Mouse (Mus musculus) hematopoietic stem cell, adult 5-6 weeks (primary cell): Measurements from ENCODE around the gene Nagk. TPM values are rescaled to one million over a fixed set of nuclear protein-coding genes. Genes with fewer than 3 reads are reported as not detected.
"Not testable (repeated sequence)": the region's sequence is repeated elsewhere in the genome, so short reads cannot be mapped to it uniquely, and the experiment has no call there.

Experiments
- ATAC-seq, 2 experiments: fragments of 125-278 bp in 1 of 2; replicated peaks in 1 of 2; 2 replicates each; pipeline ENCODE4 v1.8.0; 2016 to 2017; ENCODE audit warnings: inconsistent platforms in 2 of 2, mild to moderate bottlenecking in 2 of 2, moderate number of reproducible peaks in 2 of 2, low read depth in 1 of 2, moderate TSS enrichment in 1 of 2; ENCODE audit not compliant: low FRiP score in 2 of 2, poor library complexity in 2 of 2, severe bottlenecking in 2 of 2, insufficient read depth in 1 of 2, low TSS enrichment in 1 of 2
- total RNA-seq: library from RNA; stranded (forward); fragments of 172-1452, 232-1000 nt; gene quantifications from 2 replicates; pipeline ENCODE4 v1.2.3, GENCODE M21; 2017

The Nagk gene
- total RNA-seq, 1 experiment from 2014 or later, result 9.1 TPM

DNA sequence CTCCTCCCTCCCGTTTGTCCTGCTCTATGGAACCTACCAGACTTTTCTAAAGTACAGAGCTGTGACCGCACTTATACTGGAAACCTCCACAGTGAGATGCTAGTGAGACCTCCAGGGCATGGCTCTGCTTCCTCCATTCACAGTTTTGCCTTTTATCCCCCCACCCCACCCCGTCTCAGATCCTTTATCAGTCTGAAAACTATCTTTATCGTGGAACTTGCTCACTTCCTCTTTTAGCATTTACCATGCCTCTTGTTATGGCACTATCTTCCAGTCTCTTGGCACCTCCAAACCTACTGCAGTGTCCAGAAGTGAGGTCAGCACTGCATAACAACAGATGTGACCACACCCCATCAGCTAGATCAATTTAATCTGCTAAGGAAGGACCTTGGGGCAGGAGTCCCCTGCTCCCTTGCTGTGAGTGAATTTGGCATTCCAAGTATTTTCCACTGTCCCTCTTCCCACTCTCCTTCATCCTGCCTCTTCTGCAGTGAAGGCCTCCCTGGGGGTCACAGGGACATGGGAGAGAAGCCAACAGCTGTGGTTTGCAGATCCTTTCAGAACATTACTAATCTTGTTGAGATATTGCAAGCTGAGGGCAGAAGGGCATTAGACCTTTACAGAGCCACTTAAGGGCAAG is 3.4 kb upstream of the Nagk start:
- ATAC-seq, result no peak

DNA sequence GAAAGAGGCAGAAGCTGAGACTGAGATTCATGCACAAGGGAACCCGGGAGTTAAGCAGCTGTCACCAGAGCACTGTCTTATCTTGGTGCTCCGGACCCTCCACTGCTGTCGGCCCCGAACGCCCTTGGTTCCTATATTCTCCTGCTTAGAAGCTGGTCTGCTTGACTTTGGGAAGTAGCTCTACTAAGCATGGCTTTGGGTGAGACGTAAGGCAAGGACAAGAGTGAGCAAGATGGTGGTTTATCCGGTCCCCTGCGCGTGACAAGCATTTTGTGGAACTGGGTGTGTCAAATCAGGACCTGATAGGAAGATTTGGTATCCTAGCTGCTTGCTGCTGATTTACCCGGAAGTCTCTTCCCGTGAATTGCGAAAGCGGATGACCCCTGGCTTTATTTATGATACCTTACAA is 714 bp downstream of the Nagk start:
- ATAC-seq, result no peak; a peak in 1 of 4 replicates

DNA sequence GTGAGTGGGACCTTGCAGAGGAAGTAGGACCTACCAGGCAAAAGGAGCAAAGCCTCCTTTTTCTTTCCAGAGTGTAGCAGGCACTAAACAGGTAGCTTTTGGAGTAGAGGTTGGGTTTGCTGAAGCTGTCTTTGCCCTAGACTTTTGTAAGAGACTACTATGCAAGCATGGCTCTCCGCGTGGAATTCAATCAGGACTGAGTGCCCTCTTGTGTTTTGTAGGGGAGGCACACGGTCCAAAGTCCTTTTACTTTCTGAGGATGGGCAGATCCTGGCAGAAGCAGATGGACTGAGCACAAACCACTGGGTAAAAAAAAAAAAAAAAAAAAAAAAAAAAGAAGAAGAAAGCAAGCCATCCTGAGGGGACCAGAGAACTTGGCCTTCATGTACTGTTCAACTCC is 1.9 kb downstream of the Nagk start:
- ATAC-seq, result no peak

DNA sequence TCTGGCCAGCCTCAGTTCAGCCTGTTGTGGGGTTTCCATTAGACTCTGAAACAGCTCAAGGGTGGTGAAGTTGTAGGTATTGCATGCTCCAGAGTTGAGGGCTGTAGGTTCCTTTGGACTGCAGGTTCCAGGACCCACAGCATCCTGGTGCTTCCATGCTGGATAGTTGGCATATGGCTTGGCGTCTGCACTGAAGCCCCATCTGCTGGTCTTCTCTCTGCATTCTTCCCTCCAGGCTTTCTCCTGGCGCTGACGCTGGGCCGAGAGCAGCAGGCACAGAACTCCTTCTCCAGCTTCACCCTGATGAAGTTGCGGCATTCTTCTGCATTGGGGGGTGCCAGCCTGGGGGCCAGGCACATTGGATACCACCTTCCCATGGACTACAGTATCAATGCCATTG is 7.3 kb downstream of the Nagk start:
- no peak for ATAC-seq

DNA sequence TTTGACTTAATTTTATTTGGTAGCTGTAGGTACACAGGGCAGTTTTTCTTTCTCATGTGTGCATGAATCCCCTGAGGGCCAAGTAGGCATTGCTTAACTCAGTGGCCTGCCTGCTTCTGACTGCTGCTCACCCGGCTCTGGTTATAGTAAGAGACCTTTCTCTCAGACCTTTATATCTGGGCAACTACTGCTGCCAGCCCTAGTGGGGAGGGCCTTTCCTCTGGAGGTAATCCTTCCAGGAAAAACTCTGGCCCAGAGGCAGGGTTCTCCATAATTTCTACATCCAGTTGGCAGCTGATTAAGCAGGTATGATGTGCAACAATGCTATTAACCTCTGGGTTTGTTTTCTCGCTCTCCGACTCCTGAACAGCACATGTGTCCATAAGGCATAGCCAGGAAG is 8.1 kb downstream of the Nagk start:
- no peak for ATAC-seq

DNA sequence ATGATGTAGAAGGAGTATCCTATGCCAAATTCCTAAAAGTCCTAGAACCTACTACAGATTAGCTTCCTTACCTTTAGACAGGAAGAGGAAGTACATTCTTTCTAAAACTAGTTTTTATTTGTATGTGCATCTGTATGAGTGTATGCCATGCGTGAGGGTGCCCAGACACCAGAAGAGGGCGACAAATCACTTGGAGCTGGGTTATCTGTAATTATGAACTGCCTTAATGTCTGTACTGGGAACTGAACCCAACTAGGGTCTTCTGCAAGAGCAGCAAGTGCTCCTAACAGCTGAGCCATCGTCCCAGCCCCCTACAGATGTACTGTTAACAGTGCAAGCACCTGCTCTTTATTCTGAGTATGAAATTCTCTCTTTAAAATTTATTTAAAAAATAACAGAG is 21.0 kb downstream of the Nagk start:
- no peak for ATAC-seq

DNA sequence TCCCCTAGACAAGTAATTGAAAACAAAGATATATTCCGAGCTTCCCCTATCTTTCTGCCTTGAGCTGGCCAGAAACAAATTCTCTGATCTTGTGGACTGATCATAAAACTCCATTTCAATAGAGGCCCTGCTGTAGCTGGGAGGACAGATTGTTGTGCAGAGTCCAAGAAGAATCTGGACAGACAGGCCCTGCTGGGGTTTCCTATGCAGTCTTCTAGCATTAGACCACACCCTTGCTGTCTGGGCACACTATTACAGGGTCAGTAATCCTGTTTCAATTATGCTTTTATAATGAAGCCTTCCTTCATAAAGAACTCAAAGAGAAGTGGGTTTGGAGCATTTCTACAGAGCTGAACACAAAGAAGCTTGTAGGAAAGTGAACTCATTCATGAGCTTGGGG is 24.2 kb downstream of the Nagk start:
- ATAC-seq, result no peak

DNA sequence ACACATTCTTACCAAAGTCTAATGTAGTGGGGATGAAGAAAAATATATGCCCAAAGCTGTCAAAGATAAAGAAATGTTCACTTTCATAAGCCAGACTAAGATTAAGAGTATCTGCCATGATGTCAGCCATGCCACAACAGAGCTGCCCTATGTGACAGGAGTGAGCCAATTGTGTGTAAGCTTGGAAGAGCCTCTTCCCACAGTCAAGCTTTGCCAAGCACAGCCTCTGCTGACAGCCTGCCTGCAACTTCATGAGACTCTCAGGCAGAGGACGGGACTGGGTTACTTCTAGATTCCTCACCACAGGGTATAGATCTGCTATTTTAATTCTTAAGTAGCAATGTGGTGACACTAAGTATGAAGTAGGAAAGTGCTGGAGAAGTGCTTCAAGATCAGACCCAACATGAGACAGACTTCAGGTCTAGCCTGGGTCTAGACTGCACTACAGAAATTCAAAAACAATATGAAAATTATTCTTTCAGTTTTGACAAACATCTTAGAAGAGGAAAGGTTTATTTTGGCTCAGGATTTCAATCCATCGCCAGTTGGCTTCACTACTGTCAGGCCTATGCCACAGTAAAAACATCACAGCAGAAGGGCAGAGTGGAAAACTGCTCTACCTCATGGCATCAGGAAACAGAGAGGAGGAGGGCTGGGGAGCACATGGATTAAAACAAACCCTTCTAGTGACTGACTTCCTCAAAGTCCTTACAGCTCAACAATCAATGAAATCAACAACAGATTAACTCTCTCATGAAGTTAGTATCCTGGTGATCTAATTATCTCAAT is 26.1 kb downstream of the Nagk start:
- ATAC-seq, result no peak

DNA sequence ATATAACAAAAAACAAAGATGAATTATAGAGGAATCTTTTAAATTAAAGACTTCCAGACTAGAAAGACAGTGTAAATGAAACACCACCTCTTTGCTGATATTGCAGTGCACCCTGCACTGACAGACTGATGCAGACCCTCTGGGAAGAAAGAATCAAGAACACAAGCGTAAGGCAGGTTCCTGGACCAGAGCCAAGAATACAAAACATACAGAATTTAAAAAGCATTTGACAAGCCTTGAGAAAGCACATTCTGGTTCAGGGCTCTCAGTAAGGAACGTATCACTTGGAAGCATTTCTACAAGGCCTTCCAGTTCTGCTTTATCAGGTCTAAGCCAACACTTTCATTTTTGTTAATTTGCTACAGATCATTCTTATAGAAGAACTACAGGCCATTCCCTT is 27.1 kb downstream of the Nagk start:
- ATAC-seq, result no peak

DNA sequence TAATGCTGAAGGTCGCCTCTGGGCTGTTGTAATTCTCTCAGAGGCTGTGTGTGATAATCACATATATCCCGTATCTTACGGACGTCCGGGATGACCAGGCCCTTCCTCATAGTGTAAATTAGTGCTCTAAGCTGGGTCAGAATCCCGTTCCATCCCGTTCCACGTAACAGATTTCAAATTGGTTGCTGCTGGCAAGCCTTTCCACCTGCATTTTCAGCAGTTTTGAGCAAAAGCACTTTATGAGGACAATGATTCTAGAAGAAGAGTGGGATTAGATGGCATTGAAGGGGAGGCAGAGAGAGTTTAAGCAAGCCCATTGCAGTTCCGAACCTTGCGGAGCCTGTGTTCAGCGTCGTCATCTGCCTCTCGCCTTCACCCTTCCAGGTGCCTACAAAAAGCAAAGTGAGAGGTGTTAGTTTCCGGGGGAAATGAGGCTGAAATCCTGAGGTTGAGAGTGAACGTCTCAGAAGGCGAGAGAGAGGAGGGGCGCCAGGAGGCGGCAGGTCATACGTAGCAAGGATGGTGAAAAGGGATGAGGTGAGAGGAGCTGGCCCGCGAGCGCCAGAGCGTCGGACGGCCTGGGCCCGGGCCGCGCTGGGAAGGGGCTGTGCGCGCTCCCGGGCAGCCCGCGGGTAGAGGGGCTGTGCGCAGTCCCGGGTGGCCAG is 36.3 kb downstream of the Nagk start:
- peak; percentile 3 to 31; a peak in 2 of 4 replicates for ATAC-seq

DNA sequence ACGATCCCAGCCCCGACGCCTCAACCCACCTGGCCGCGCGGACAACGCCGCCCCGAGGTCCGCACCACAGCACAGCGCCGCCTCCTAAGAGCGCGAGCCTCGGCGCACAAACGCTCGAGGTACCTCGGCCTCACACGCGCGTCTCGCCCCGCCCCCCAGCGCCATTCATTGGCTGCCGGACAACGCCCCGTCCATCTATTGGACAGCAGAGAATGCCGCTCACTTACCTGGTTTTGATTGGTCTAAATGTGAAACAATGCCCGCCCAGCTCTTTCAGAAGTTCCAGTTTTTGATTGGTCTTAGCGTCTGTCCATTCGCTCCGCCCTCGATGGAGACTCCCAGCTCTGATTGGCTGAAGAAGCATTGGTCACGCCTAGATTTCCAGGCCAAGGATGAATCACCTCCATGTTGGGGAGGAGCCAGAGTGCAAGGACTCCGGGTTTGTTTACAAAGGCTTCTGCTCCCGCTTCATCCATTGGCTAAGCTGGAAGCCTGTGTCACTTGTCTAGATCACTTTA is 36.9 kb downstream of the Nagk start, which contains the start of gene Paip2b:
Gene Paip2b, minus strand, starts transcription at position 136 of the 518 bp plus-strand sequence.
- peak; percentile 98 to 99 for ATAC-seq

DNA sequence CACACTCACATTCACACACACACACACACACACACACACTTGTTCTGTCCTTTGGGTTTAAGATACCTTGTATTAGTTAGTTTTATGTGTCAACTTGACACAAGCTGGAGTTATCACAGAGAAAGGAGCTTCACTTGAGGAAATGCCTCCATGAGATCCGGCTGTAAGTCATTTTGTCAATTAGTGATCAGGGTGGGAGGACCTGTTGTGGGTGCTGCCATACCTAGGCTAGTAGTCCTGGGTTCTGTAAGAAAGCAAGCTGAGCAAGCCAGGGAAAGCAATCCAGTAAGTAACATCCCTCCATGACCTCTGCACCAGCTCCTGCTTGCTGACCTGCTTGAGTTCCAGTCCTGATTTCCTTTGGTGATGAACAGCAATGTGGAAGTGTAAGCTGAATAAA is 37.6 kb downstream of the Nagk start:
- ATAC-seq, result not testable (repeated sequence)

DNA sequence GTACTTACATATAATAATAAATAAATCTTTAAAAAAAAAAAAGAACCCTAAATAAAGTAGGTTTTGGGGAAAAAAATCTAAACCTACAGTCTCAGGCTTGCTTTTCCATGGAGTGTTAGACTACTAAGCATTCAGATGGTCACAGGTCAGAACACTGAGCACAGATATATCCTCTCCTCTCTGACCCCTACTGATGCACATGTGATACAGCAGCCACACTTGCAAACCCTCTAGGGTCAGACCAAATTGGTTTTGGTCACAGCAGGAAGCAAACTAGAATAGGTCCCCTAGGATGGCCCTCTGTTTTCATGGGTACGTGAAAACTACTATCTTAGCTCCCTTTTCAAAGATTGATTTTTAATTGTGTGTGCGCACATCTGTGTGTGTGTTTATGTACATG is 42.0 kb downstream of the Nagk start:
- no peak for ATAC-seq

DNA sequence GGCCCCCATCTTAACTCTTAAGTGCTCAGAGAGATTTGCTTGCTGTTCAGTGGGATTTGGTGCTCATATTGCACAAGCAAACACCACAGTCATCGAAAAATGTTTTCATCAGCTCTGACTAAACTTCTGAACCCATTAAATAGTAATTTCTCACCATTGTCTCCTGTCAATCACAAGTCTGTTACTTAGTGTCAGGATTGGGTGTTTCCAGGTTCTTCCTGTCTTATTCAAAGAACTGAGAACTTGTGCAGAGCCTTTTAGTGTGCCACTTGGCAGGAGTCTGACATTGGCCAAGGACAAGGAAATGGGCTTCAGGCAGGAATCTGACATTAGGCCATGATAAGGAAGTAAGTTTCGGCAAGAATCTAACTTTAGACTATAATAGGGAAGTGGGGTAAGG is 43.3 kb downstream of the Nagk start:
- ATAC-seq, result no peak

DNA sequence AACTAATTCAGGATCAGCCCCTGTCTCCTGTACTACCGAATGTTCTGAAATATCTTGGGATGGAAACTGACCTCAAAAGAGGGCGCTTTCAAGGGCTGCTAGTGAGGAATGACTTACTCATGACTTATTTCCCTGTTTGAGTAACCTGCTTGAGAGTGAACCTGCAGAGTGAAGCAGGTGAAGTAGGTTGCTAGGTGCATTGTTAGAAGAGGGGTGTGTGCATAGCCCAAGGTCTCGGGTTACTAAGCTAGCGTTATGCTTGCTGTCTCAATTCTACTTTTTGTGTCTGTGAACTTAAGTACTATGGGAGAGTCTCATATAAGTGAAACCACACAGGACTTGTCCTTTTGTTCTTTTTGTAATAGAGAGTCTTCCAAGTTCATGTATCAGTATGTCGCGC is 45.3 kb downstream of the Nagk start:
- no peak for ATAC-seq

DNA sequence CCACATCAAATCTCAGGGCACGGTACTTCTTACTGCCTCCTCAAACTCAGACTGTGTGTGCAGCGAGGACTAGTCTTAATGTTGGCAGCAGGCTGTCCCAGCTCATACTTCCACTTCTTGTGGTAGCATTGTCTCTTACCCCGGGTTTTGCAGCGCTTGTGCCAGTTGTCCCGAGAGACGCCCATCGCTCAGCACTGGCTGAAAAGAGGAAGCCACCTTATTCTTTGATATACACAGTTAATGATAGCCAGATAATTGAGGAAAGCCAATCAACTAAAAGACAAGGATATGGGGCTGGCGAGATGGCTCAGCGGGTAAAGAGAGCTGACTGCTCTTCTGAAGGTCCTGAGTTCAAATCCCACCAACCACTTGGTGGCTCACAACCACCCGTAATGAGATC is 50.1 kb downstream of the Nagk start:
- no peak; a peak in 1 of 4 replicates for ATAC-seq

DNA sequence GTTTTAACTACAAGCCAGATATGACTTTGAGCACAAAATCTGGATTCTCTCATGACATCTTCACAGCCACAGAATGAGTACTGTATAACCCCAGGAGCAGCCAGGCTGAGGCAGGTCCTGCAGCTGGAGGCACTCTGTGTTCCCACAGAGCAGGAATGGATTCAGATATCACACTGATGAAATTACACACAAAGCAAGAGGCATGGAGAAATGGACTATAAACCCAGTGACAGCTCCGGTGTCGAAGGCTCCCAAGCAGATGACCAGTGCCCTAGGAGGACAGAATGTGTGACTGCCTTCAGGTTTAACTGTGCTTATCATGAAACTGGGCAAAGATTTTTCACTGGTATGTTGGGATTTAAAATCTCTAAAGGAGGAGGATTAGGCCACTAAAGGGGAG is 51.4 kb downstream of the Nagk start:
- ATAC-seq, result no peak

DNA sequence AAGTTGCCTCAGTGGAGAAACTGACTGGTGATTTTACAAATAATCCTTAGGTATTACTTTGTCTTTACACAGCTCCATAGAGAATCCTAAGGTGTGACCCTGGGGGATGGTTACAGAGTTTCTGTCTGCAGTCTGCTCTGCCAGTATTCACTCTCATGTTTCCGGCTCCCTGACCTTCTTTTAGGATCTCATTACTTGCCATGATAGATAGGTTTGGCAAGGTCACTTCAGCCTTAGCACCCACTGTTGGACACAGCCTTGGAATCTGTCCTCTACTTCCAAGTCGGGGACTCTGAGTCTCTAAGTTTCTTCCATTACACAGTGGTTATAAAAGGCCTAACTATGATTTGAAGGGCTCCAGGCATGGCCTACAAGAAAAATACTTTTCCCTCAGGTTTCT is 54.7 kb downstream of the Nagk start:
- no peak for ATAC-seq
